Mouse (Mus musculus) skeletal muscle tissue, postnatal 0 days (tissue): ENCODE measurements around the gene Oxld1. TPM values are rescaled to one million over a fixed set of nuclear protein-coding genes. Genes with fewer than 3 reads are reported as not detected.

Experiments used
- polyA plus RNA-seq: library from polyadenylated mRNA; unstranded; fragments of >200 nt; fragmentation: Nextera tagmentation; extraction: Ambion mirVana; gene quantifications from 2 replicates; pipeline ENCODE4 v1.2.1, GENCODE M21; 2015

Gene Oxld1
- polyA plus RNA-seq, result 40.3 and 48.5 TPM in 2 replicates

GRCm38 (mm10) chr11:120457772-120458751 is at the start of gene Oxld1, which contains the start of gene Ccdc137:
Gene Oxld1, minus strand, starts transcription at chr11:120458068.
Gene Ccdc137, plus strand, starts transcription at chr11:120458115.

DNA sequence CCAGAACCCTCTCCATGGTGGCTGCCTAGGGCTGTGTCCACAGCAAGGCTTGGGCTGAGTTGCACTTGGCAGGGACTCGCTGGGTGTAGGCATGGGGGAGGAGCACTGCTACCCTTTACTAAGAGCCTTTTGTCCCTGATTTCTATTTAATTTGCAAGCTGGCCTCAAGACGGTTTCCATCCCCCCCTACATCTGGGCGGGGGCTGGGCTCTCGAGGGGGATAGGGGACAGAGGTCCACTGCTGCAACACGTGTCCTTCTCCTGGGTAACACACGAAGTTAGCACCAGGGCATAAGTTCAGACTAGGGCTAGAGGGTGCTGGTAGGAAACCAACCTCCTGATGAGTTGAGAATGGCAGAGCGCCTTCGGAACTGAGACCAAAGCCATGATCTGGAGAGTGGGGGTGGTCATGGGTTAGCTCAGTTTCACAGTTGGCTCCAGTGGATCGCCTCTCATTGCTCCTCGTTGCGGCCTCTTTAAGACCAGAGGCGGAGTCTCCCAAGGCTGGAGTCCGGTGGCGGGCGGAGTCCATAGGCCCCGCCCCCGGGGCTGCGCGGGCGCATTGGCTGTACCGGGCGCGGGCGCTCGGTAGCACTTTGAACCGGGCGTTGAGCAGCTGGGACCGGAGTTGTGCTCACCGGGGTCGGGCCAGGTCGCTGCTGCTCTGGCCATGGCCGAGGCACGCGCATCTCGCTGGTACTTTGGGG is 33.6 kb upstream of the Oxld1 start, which contains the start of gene Slc25a10:
Gene Slc25a10, plus strand, starts transcription at position 524 of the 707 bp plus-strand sequence.

DNA sequence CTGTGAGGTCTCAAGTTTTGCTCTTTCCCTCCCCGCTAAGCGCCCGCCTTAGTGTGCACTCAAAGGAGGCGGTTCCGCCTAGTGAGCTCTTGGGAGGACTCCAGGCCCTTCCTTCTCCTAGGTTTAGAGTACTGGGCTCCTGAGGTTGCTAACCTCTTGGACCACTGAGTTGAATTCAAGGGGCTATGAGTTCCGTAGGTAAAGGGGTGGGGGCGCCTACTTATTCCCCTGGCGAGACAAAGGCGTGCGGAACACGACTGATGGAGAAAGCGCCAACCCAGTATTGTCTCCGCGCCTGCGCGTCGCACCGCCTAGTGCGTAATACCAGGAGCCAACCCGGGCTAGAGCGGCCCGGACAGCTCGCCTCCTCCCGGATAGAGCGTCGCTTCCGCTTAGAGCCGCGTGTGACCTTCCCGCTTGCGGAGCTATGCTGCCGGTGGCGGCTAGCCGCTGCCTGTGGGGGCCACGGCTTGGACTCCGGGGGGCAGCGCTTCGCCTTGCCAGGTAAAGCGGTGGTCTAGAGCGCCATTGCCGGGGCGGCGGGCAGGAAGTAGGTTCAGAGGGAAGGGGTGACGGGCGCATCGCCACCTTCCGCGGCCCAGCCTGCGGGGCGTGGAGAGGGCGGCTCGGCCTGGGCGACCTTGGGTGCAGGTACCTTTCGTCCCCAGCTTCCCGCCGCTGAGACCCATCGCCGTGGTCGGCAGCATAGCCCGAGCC is 26.6 kb upstream of the Oxld1 start, which contains the start of gene Mrpl12:
Gene Mrpl12, plus strand, starts transcription at position 349 of the 717 bp plus-strand sequence.

DNA sequence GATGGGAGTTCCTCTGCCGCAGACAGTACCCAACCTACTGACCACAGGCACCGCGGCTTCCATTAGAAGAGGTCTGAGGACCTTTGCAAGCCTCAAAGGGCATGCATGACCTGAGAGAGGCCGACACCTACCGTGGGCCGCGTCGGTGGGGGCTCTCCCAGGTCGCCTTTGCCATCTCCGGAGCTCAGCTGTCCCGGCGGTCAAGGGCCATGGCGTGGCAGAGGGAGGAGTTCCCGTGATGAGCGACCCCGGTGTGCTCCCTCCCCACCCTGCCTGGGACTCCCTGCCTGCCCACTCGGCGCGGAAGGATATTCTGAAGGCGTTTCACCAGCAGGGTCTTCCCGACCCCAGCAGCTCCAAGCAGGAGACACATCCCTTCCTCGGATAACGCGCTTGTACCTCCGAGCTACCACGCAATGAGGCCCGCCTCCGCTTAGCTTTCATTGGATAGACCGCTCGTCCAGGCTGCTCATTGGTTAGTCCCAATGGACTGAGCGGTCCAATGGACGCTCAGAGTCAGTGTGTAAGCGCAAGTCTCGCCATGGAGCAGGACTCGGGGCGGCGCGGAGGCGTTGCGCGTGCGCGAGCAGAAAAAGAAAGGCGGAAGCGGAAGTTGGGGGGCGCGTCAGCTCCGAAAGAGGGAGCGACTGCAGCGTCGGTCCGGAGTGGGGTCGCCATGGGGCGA is 9.3 kb upstream of the Oxld1 start, which contains the start of gene Arl16:
Gene Arl16, minus strand, starts transcription at position 557 of the 685 bp plus-strand sequence.

DNA sequence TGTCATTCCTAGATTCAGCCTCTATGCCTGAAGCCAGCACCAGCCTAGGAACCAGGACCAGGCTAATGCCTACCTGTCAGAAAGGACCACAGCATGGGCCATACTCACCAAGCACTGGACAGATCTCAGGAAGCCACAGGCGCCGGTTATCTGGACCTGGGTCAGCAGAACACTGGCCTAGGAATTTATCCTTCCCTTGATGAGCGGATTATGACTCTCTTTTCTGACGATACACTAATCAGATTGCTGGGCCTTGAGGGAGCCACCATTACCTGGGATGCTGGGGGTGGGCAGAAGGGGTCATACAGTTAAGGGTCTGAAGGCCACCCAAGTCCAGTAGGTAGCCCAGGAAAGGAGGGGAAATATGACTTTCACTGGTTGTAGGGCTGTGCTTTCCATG is 4.6 kb downstream of the Oxld1 start, which contains the start of gene Pde6g:
Gene Pde6g, minus strand, starts transcription at position 195 of the 400 bp plus-strand sequence.

DNA sequence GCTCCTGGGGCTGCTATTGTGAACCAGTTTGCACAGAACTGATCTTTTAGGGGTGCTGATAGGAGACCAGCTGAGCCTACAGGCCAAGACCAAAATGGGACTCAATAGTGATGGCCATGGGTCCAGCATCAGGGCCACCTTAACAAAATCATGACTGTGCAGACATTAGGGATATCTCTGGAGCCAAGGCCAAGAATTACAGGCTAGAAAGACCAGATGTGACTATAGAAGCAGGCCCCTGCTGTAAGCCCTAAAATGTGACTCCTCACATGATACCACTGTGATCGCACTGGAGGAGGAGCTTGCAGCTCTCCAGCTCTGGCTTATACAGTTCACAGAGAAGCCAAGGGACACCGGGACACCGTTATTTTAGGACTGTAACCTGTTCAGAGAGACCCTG is 15.5 kb downstream of the Oxld1 start, which contains the start of gene Tspan10:
Gene Tspan10, plus strand, starts transcription at position 301 of the 400 bp plus-strand sequence.

GRCm38 (mm10) chr11:120437152-120437856 is 20.6 kb downstream of the Oxld1 start, which contains the start of gene Nploc4:
Gene Nploc4, minus strand, starts transcription at chr11:120437708.

Other genes with a start within 250 kb of the Oxld1 start
- 2.8 and 3.3 TPM in 2 replicates for gene Bahcc1, start 225.1 kb downstream of the Oxld1 start, polyA plus RNA-seq
- 620 and 703 TPM in 2 replicates for gene Actg1, start 109.5 kb downstream of the Oxld1 start, polyA plus RNA-seq
- gene Fscn2, start 96.5 kb downstream of the Oxld1 start, polyA plus RNA-seq, result 3.7 and 3.9 TPM in 2 replicates
- 13.6 and 17.9 TPM in 2 replicates for gene Faap100, start 79.3 kb downstream of the Oxld1 start, polyA plus RNA-seq
- gene Nploc4, start 20.4 kb downstream of the Oxld1 start, polyA plus RNA-seq, result 26.1 and 28.5 TPM in 2 replicates
- gene Tspan10, start 15.4 kb downstream of the Oxld1 start, polyA plus RNA-seq, result 0.07 TPM in 1 of 2 replicates, not detected in the other
- gene Pde6g, start 4.6 kb downstream of the Oxld1 start, polyA plus RNA-seq, result 0.32 and 0.35 TPM in 2 replicates
- 8.1 and 8.7 TPM in 2 replicates for gene Ccdc137, start within 50 bp of the Oxld1 start, polyA plus RNA-seq
- gene Arl16, start 9.5 kb upstream of the Oxld1 start, polyA plus RNA-seq, result 28.0 and 33.5 TPM in 2 replicates
- 191 and 195 TPM in 2 replicates for gene Mrpl12, start 26.5 kb upstream of the Oxld1 start, polyA plus RNA-seq
- gene Slc25a10, start 33.8 kb upstream of the Oxld1 start, polyA plus RNA-seq, result 15.4 and 38.7 TPM in 2 replicates
- gene Gcgr, start 72.6 kb upstream of the Oxld1 start, polyA plus RNA-seq, result 0.17 and 0.27 TPM in 2 replicates
- 123 and 145 TPM in 2 replicates for gene Mcrip1, start 91.7 kb upstream of the Oxld1 start, polyA plus RNA-seq
- gene Ppp1r27, start 93.1 kb upstream of the Oxld1 start, polyA plus RNA-seq, result 121 and 146 TPM in 2 replicates
- 311 and 389 TPM in 2 replicates for gene P4hb, start 115.2 kb upstream of the Oxld1 start, polyA plus RNA-seq
- 252 and 323 TPM in 2 replicates for gene Arhgdia, start 123.6 kb upstream of the Oxld1 start, polyA plus RNA-seq
- gene Alyref, start 140.3 kb upstream of the Oxld1 start, polyA plus RNA-seq, result 130 and 181 TPM in 2 replicates
- gene Anapc11, start 140.4 kb upstream of the Oxld1 start, polyA plus RNA-seq, result 109 and 118 TPM in 2 replicates
- gene Npb, start 150.4 kb upstream of the Oxld1 start, polyA plus RNA-seq, result 1.2 and 2.0 TPM in 2 replicates
- 35.3 and 46.1 TPM in 2 replicates for gene Pcyt2, start 159.9 kb upstream of the Oxld1 start, polyA plus RNA-seq
- gene Sirt7, start 167.2 kb upstream of the Oxld1 start, polyA plus RNA-seq, result 11.3 and 14.0 TPM in 2 replicates
- 22.0 TPM in 2 replicates for gene Mafg, start 175.5 kb upstream of the Oxld1 start, polyA plus RNA-seq
- 24.8 and 35.6 TPM in 2 replicates for gene Pycr1, start 185.7 kb upstream of the Oxld1 start, polyA plus RNA-seq
- 73.4 and 83.9 TPM in 2 replicates for gene Myadml2, start 190.1 kb upstream of the Oxld1 start, polyA plus RNA-seq
- gene Notum, start 203.1 kb upstream of the Oxld1 start, polyA plus RNA-seq, result 1.9 and 3.8 TPM in 2 replicates
- gene Aspscr1, start 214.9 kb upstream of the Oxld1 start, polyA plus RNA-seq, result 63.0 and 64.1 TPM in 2 replicates